Mouse (Mus musculus) megakaryocyte, embryonic 14.5 days (primary cell): ENCODE measurements around the gene Gm7697. TPM values are rescaled to one million over a fixed set of nuclear protein-coding genes. Genes with fewer than 3 reads are reported as not detected.
"Not testable (repeated sequence)": the region's sequence is repeated elsewhere in the genome, so short reads cannot be mapped to it uniquely, and the experiment has no call there.

Experiments
- H3K27me3 ChIP-seq: replicated peaks from 2 replicates; pipeline ENCODE3; 2012; ENCODE audit warnings: inconsistent platforms
- H3K36me3 ChIP-seq: replicated peaks from 2 replicates; pipeline ENCODE3; 2012; ENCODE audit warnings: low read length, inconsistent platforms, mixed read lengths
- H3K4me1 ChIP-seq: 2 replicates; pipeline ENCODE4 v1.6.1; 2012; ENCODE audit warnings: inconsistent platforms
- H3K4me3 ChIP-seq: replicated peaks from 2 replicates; pipeline ENCODE3; 2012; ENCODE audit warnings: moderate library complexity, mild to moderate bottlenecking, inconsistent platforms
- H3K9me3 ChIP-seq: 2 replicates; pipeline ENCODE4 v1.6.1; 2012; ENCODE audit warnings: inconsistent platforms
- polyA plus RNA-seq: library from polyadenylated mRNA; stranded (reverse); fragments of >175 nt; gene quantifications from 2 replicates; pipeline ENCODE4 v1.2.3, GENCODE M21; 2012; ENCODE audit warnings: low replicate concordance; ENCODE audit not compliant: insufficient read depth

Gm7697 gene
- polyA plus RNA-seq, result not detected in 2 replicates

DNA sequence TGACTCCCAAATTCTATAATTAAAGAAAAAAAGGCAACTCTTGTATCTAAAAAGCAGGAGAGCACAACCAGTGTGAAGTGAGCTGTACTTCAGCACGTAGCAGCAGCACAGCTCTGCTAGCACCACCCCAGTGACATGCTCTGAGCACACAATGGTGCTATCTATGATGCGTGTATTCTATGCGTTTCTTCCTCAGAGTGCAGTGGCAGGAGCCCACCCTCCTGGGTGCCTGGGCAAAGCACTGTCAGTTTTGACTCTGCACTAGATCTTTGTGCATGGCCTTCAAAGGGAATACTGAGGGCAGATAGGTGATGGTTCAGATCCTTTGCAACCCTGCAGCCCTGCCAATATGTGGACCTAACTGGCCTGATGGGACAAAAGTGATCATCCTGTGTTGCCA lies at the start of gene Gm7697:
Gm7697 (minus strand) TSS at position 101 of the 400 bp plus-strand sequence.
- H3K4me3 ChIP-seq, H3K4me1 ChIP-seq, H3K9me3 ChIP-seq, H3K27me3 ChIP-seq, H3K36me3 ChIP-seq: not testable (repeated sequence)

DNA sequence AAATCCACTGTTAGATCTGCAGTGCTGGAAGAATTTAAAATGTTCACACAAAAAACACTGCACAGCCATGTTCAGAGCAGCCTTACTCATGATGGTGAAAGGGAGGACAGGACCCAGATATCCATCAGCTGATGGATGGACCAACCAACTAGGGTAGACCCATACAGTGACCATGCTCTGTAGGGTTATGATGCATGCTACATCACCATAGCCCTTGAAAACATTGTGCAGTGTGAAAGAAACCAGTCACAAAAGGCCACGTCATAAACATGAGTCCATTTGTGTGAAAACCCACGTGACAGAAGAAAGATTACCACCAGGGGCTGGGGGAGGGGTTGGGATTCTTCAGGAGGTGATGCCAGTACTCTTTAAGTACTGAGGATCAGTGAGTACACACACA lies 28.5 kb upstream of the Gm7697 start:
- not testable (repeated sequence) for H3K9me3 ChIP-seq, H3K27me3 ChIP-seq, H3K36me3 ChIP-seq, H3K4me3 ChIP-seq, H3K4me1 ChIP-seq

DNA sequence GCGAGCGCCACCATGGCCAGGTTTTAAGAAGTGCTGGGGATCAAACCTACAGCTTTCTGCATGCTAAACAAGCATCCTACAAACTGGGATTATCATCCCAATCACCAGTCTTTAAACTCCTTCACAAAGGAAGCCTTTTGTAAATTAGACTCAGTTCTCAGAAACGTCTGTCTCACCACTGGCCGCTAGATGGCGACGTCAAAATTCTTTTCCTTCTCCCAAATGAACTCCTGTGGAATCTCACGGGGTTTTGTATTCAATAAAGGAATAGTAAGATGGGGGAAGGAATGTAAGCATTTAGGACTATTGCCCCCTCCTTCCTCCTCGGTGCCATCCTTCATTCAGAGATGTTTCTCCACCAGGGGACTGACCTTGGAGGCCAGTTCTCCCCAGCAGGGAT lies 26.8 kb upstream of the Gm7697 start:
- not testable (repeated sequence) for H3K4me1 ChIP-seq, H3K27me3 ChIP-seq, H3K9me3 ChIP-seq, H3K36me3 ChIP-seq, H3K4me3 ChIP-seq

DNA sequence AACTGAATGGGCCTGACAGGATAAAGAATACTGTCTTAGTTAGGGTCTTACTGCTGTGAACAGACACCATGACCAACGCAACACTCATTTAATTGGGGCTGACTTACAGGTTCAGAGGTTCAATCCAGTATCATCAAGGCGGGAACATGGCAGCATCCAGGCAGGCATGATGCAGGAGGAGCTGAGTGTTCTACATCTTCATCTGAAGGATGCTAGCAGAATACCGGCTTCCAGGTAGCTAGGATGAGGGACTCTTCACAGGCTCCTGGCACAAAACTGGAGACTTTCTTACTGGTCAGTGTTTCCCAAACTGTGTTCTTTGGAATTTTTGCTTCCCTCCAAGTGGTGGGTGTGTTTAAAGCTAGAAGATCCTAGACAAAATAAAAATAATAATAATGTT lies 25.3 kb upstream of the Gm7697 start:
- not testable (repeated sequence) for H3K27me3 ChIP-seq, H3K36me3 ChIP-seq, H3K4me3 ChIP-seq, H3K9me3 ChIP-seq, H3K4me1 ChIP-seq

DNA sequence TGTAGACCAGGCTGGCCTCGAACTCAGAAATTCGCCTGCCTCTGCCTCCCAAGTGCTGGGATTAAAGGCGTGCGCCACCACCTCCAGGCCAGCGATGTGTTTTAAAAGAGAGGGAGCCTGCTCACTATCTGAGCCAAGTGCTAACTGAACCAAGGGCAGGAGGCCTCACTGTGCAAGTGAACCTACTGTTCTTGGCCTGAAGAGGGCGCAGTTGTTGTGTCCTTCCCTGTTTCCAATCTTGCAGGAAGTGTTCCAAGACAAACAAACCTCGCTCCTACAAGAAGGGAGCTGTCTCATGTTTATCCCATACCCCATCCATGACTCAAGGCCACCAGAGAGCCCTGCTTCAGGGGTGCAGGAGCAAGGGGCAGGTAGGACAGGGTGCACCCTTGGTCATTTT lies 24.4 kb upstream of the Gm7697 start:
- not testable (repeated sequence) for H3K4me3 ChIP-seq, H3K27me3 ChIP-seq, H3K36me3 ChIP-seq, H3K4me1 ChIP-seq, H3K9me3 ChIP-seq

DNA sequence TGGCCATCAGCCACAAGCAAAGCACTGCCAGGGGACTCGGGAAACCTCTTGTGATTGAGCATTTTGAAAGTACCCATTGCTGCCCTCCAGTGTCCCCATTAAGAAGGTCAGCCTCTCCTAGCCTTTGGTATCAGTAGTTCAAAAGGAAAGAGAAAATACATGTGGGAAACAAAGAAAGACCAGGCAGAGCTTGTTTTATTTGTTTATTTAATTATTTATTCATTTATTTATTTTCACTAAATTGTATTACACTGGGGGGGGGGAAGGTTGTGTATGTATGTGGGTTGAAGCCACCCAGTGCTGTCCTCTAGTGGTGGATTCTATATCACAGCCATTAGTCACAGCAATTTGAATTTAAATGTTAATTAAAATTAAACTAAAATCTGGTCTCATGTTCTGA lies 22.2 kb upstream of the Gm7697 start:
- not testable (repeated sequence) for H3K36me3 ChIP-seq, H3K4me1 ChIP-seq, H3K4me3 ChIP-seq, H3K9me3 ChIP-seq, H3K27me3 ChIP-seq

DNA sequence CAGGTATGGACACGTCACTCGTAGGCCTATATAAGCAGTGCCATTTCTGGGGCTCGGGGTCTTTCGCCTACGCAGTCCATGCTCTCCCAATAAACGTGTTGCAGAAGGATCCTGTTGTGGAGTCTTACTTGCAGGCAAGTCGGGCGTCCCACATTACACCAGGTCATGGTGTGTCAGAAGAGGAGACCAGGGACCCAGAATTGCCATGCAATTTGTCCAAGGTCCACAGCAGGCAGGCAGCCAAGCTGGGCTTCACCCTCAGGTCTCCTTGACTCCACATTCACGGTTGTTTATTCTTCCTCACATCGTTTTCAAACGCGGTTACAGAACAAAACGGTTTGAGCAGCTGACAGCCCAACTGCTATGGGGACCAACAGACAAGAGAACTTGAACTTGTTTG lies 21.7 kb upstream of the Gm7697 start:
- H3K9me3 ChIP-seq, H3K27me3 ChIP-seq: not testable (repeated sequence)

DNA sequence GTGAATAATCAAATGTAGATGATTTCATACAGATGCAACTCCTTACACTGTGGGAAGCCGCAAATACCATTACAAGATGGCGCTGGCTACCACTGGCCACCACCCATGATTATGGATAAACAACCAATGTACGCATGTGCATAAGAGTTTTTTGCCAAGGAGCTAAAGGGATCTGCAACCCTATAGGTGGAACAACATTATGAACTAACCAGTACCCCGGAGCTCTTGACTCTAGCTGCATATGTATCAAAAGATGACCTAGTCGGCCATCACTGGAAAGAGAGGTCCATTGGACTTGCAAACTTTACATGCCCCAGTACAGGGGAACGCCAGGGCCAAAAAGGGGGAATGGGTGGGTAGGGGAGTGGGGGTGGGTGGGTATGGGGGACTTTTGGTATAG lies 21.2 kb upstream of the Gm7697 start:
- not testable (repeated sequence) for H3K4me3 ChIP-seq, H3K36me3 ChIP-seq, H3K4me1 ChIP-seq

More for the DNA sequence above, 21.7 kb upstream of the Gm7697 start:
- H3K4me1 ChIP-seq, H3K36me3 ChIP-seq, H3K4me3 ChIP-seq: not testable (repeated sequence)

DNA sequence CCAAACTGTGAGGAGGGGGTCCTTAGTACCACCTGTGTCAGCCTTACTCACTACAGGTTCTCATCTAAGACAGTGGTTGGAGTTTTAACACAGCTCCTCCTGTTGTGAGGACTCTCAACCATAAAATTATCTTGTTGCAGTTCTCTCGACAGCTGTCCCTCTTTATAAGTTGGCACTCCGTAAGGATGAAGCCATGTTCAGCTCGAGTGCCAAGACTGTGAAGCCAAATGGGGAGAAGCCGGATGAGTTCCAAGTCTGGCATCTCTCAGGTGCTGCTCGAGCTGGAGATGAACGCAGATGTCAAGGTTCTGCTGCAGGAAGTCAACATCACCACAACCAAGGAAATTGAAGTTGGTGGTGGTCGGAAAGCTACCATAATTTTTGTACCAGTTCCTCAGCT lies 18.0 kb upstream of the Gm7697 start:
- H3K27me3 ChIP-seq, H3K36me3 ChIP-seq, H3K4me1 ChIP-seq, H3K4me3 ChIP-seq, H3K9me3 ChIP-seq: not testable (repeated sequence)

More for the DNA sequence above, 21.2 kb upstream of the Gm7697 start:
- not testable (repeated sequence) for H3K9me3 ChIP-seq, H3K27me3 ChIP-seq

DNA sequence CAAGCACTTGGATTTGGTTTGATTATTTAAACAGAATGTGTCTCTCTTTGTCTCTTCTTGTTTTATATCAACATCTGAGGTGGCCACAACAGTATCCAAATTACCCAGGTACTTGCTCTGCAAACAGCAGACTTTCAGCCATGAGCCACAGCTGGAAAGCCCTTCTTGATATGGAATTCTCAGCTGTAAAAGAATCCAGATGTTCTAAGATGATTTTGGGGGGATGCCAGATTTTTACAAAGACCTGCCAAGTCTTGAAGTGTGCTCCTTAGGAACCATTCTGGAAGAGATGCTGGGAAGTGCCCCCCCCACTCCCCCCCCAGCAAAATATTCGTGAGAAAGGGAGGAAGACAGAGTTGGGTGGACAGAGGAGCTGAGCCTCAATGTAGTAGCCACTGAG lies 17.6 kb upstream of the Gm7697 start:
- not testable (repeated sequence) for H3K36me3 ChIP-seq, H3K4me3 ChIP-seq, H3K9me3 ChIP-seq, H3K4me1 ChIP-seq, H3K27me3 ChIP-seq

DNA sequence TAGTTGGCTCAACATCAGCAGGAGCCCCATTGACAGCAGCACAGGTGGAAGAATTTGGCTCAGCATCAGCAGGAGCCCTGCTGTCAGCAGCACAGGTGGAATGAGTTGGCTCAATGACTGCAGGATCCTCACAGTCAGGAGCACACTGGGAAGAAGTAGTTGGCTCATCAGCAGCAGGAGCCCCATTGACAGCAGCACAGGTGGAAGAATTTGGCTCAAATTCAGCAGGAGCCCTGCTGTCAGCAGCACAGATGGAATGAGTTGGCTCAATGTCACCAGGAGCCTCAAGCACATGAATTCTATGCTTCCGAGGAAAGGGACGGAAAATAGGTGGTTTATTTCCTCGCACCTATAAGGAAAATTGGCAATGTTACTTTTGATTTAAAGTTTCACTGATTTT lies 47.8 kb downstream of the Gm7697 start:
- not testable (repeated sequence) for H3K27me3 ChIP-seq, H3K36me3 ChIP-seq, H3K9me3 ChIP-seq, H3K4me3 ChIP-seq, H3K4me1 ChIP-seq

DNA sequence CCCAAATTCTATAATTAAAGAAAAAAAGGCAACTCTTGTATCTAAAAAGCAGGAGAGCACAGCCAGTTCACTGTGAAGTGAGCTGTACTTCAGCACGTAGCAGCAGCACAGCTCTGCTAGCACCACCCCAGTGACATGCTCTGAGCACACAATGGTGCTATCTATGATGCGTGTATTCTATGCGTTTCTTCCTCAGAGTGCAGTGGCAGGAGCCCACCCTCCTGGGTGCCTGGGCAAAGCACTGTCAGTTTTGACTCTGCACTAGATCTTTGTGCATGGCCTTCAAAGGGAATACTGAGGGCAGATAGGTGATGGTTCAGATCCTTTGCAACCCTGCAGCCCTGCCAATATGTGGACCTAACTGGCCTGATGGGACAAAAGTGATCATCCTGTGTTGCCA lies 69.3 kb downstream of the Gm7697 start, which contains the start of gene Gm9495:
Gm9495 (minus strand) TSS at position 101 of the 400 bp plus-strand sequence.
- H3K9me3 ChIP-seq, H3K4me3 ChIP-seq, H3K27me3 ChIP-seq, H3K36me3 ChIP-seq, H3K4me1 ChIP-seq: not testable (repeated sequence)

Other genes with a start within 250 kb of the Gm7697 start
- gene Gm9495, start 69.4 kb downstream of the Gm7697 start, polyA plus RNA-seq, result not detected in 2 replicates
- 0.07 and 1.4 TPM in 2 replicates for gene Zfp868, start 102.6 kb upstream of the Gm7697 start, polyA plus RNA-seq
- not detected in 2 replicates for gene Zfp964, start 131.5 kb upstream of the Gm7697 start, polyA plus RNA-seq
- 0.32 TPM in 1 of 2 replicates, not detected in the other for gene Zfp869, start 187.7 kb upstream of the Gm7697 start, polyA plus RNA-seq
- 0.22 TPM in 1 of 2 replicates, not detected in the other for gene Zfp963, start 227.0 kb upstream of the Gm7697 start, polyA plus RNA-seq